Mouse (Mus musculus) G1E (cell line): ENCODE data around the gene Tet2.

ENCODE experiments used
- CTCF ChIP-seq: IDR thresholded peaks from 2 replicates; pipeline ENCODE4 v1.5.1; 2012; ENCODE audit warnings: low read depth, low read length, inconsistent platforms, mixed read lengths
- POLR2AphosphoS5 ChIP-seq: IDR thresholded peaks from 2 replicates; pipeline ENCODE4 v1.6.1; 2012; ENCODE audit warnings: low read depth, low read length, inconsistent platforms; ENCODE audit not compliant: insufficient replicate concordance
- TAL1 ChIP-seq: conservative IDR thresholded peaks from 2 replicates; pipeline ENCODE4 v1.6.1; 2012; ENCODE audit warnings: low read depth, low read length, inconsistent platforms, mixed read lengths

- TF ChIP-seq CTCF (no peak), TAL1 (no peak), POLR2AphosphoS5 (no peak)
These were observed 27.0 kb upstream of the Tet2 start for GRCm38 (mm10) chr3:133571961-133572360.
